Mouse (Mus musculus): ENCODE results near the gene Txlna. TPM values are rescaled to one million over a fixed set of nuclear protein-coding genes. Genes with fewer than 3 reads are reported as not detected.
A peak's percentile ranks its signal among the peaks of the same experiment; 100 is the strongest.

Gene Txlna
- polyA plus RNA-seq, 1 experiment from 2014 or later, result 18.5 TPM

- no peak for TF ChIP-seq CTCF (IDR thresholded peaks at IDR 0.05; ENCODE audit: low read depth)
- Histone ChIP-seq H3K4me2 (replicated peaks; ENCODE audit: low read depth) (no peak overlapping the region), H3K9me3 (ENCODE audit: control insufficient read depth) (no peaks in the 10 kb centered on the region), H3K27me3 (replicated peaks; ENCODE audit: control insufficient read depth, insufficient read depth, low read length) (no peaks in the 10 kb centered on the region), H3K36me3 (ENCODE audit: control insufficient read depth, insufficient read depth) (peaks cover 82% of the 10 kb centered on the region), H3K4me3 (ENCODE audit: low read depth, low read length) (no peak overlapping the region), H3K27ac (ENCODE audit: low read depth, low read length) (no peak overlapping the region), H3K4me1 (replicated peaks; ENCODE audit: control insufficient read depth, insufficient read depth, low read length) (no peaks in the 10 kb centered on the region), H3K9ac (ENCODE audit: low read depth, low read length) (no peak overlapping the region)
- 76% methylated on average over 1 of the region's 1 CpGs for WGBS
- no peak for ATAC-seq
Observed at GRCm38 (mm10) chr4:129648656-129649055, 7.8 kb upstream of the Txlna start.

- H3K9ac ChIP-seq (ENCODE audit: low read depth, low read length), result no peak overlapping the region
- H3K27me3 ChIP-seq (replicated peaks; ENCODE audit: control insufficient read depth, insufficient read depth, low read length), result no peaks in the 10 kb centered on the region
- ATAC-seq, result no peak
- peaks cover 52% of the 10 kb centered on the region for H3K36me3 ChIP-seq (ENCODE audit: control insufficient read depth, insufficient read depth)
- WGBS, result 84% methylated on average over 6 of the region's 6 CpGs
- no peak overlapping the region for H3K4me3 ChIP-seq (ENCODE audit: low read depth, low read length)
- H3K4me2 ChIP-seq (replicated peaks; ENCODE audit: low read depth), result no peak overlapping the region
- no peak overlapping the region for H3K27ac ChIP-seq (ENCODE audit: low read depth, low read length)
- H3K4me1 ChIP-seq (replicated peaks; ENCODE audit: control insufficient read depth, insufficient read depth, low read length), result no peaks in the 10 kb centered on the region
- no peaks in the 10 kb centered on the region for H3K9me3 ChIP-seq (ENCODE audit: control insufficient read depth)
- TF ChIP-seq CTCF (IDR thresholded peaks at IDR 0.05; ENCODE audit: low read depth), result no peak
Observed at GRCm38 (mm10) chr4:129645204-129645603, 4.3 kb upstream of the Txlna start.

- Histone ChIP-seq H3K27ac (ENCODE audit: low read depth, low read length) (no peak overlapping the region), H3K4me2 (replicated peaks; ENCODE audit: low read depth) (peak overlapping the region; percentile 73; the same call in 1 of the 2 replicates), H3K9ac (ENCODE audit: low read depth, low read length) (no peak overlapping the region), H3K4me3 (ENCODE audit: low read depth, low read length) (no peak overlapping the region), H3K4me1 (replicated peaks; ENCODE audit: control insufficient read depth, insufficient read depth, low read length) (peaks cover 6% of the 10 kb centered on the region; the same call in 1 of the 2 replicates), H3K27me3 (replicated peaks; ENCODE audit: control insufficient read depth, insufficient read depth, low read length) (no peaks in the 10 kb centered on the region), H3K36me3 (ENCODE audit: control insufficient read depth, insufficient read depth) (peaks cover 39% of the 10 kb centered on the region), H3K9me3 (ENCODE audit: control insufficient read depth) (no peaks in the 10 kb centered on the region)
- 39% methylated on average over 5 of the region's 5 CpGs for WGBS
- TF ChIP-seq CTCF (IDR thresholded peaks at IDR 0.05; ENCODE audit: low read depth), result no peak
- ATAC-seq, result no peak
Observed at GRCm38 (mm10) chr4:129641756-129642155, 891 bp upstream of the Txlna start.

- H3K27me3 ChIP-seq (replicated peaks; ENCODE audit: control insufficient read depth, insufficient read depth, low read length), result no peaks in the 10 kb centered on the region
- H3K4me2 ChIP-seq (replicated peaks; ENCODE audit: low read depth), result peak overlapping the region; percentile 73
- 0% methylated on average over 17 of the region's 17 CpGs for WGBS
- H3K9ac ChIP-seq (ENCODE audit: low read depth, low read length), result peak overlapping the region; percentile 58
- peaks cover 6% of the 10 kb centered on the region; the same call in 1 of the 2 replicates for H3K4me1 ChIP-seq (replicated peaks; ENCODE audit: control insufficient read depth, insufficient read depth, low read length)
- peak overlapping the region; percentile 70 for H3K27ac ChIP-seq (ENCODE audit: low read depth, low read length)
- peak overlapping the region; percentile 54 for H3K4me3 ChIP-seq (ENCODE audit: low read depth, low read length)
- H3K9me3 ChIP-seq (ENCODE audit: control insufficient read depth), result no peaks in the 10 kb centered on the region
- peaks cover 39% of the 10 kb centered on the region for H3K36me3 ChIP-seq (ENCODE audit: control insufficient read depth, insufficient read depth)
- ATAC-seq, result 0 out of 2 replicates have a peak, but pooled peaks have one; percentile 19
- no peak for TF ChIP-seq CTCF (IDR thresholded peaks at IDR 0.05; ENCODE audit: low read depth)
Observed at GRCm38 (mm10) chr4:129640101-129640637, 696 bp downstream of the Txlna start.

GRCm38 (mm10) chr4:129639221-129639620, 1.6 kb downstream of the Txlna start:
- Histone ChIP-seq H3K4me3 (ENCODE audit: low read depth, low read length) (peak overlapping the region; percentile 54; the same call in 1 of the 2 replicates), H3K9me3 (ENCODE audit: control insufficient read depth) (no peaks in the 10 kb centered on the region), H3K27ac (ENCODE audit: low read depth, low read length) (no peak overlapping the region), H3K36me3 (ENCODE audit: control insufficient read depth, insufficient read depth) (peaks cover 46% of the 10 kb centered on the region), H3K9ac (ENCODE audit: low read depth, low read length) (no peak overlapping the region), H3K4me1 (replicated peaks; ENCODE audit: control insufficient read depth, insufficient read depth, low read length) (peaks cover 6% of the 10 kb centered on the region; the same call in 1 of the 2 replicates), H3K4me2 (replicated peaks; ENCODE audit: low read depth) (peak overlapping the region; percentile 73; the same call in 1 of the 2 replicates), H3K27me3 (replicated peaks; ENCODE audit: control insufficient read depth, insufficient read depth, low read length) (no peaks in the 10 kb centered on the region)
- no peak for ATAC-seq
- 78% methylated on average over 15 of the region's 15 CpGs for WGBS
- TF ChIP-seq CTCF (IDR thresholded peaks at IDR 0.05; ENCODE audit: low read depth), result no peak

- no peak overlapping the region for H3K4me3 ChIP-seq (ENCODE audit: low read depth, low read length)
- no peaks in the 10 kb centered on the region for H3K27me3 ChIP-seq (replicated peaks; ENCODE audit: control insufficient read depth, insufficient read depth, low read length)
- no peaks in the 10 kb centered on the region; the same call in 1 of the 2 replicates for H3K4me1 ChIP-seq (replicated peaks; ENCODE audit: control insufficient read depth, insufficient read depth, low read length)
- TF ChIP-seq CTCF (IDR thresholded peaks at IDR 0.05; ENCODE audit: low read depth), result no peak
- H3K4me2 ChIP-seq (replicated peaks; ENCODE audit: low read depth), result no peak overlapping the region
- WGBS, result 75% methylated on average over 6 of the region's 6 CpGs
- H3K9ac ChIP-seq (ENCODE audit: low read depth, low read length), result no peak overlapping the region
- peak overlapping the region; percentile 35; the same call in 1 of the 2 replicates for H3K27ac ChIP-seq (ENCODE audit: low read depth, low read length)
- ATAC-seq, result no peak
- H3K36me3 ChIP-seq (ENCODE audit: control insufficient read depth, insufficient read depth), result peaks cover 93% of the 10 kb centered on the region
- no peaks in the 10 kb centered on the region for H3K9me3 ChIP-seq (ENCODE audit: control insufficient read depth)
Observed at GRCm38 (mm10) chr4:129633852-129634251, 7.0 kb downstream of the Txlna start.

Measured in intestine, postnatal 0 days (tissue).